Mouse (Mus musculus): ENCODE measurements around the gene Mmel1.

GRCm38 (mm10) chr4:154837170-154837569 lies 32.2 kb upstream of the Mmel1 start, which contains the start of gene Ttc34:
- no peak for TF ChIP-seq POLR2A (IDR thresholded peaks at IDR 0.05; ENCODE audit: insufficient read depth, low read depth, low read length)
- peak; percentile 68 for TF ChIP-seq CTCF (IDR thresholded peaks at IDR 0.05; ENCODE audit: insufficient read depth, low read depth, low read length)
